Mouse (Mus musculus): ENCODE measurements around the gene Tsen2.

Gene Tsen2

DNA sequence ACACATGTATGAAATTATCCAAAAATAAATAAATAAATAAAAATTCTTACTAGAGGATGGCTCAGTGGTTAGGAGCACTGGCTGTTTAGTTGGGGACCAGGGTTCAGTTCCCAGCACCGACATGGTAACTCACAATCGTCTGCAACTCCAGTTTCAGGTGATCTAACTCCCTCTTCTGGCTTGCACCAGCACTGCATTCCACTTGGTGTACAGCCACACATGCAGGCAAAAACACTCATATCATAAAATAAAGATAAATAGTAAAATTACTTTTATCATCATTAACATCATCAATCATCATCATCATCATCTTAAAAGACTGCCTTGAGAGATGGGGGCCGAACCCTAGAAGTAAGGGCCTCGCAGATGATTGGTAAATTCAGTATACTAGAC lies 56.9 kb downstream of the Tsen2 start:
- no peak for DNase-seq (ENCODE audit: low read depth, low spot score)

DNA sequence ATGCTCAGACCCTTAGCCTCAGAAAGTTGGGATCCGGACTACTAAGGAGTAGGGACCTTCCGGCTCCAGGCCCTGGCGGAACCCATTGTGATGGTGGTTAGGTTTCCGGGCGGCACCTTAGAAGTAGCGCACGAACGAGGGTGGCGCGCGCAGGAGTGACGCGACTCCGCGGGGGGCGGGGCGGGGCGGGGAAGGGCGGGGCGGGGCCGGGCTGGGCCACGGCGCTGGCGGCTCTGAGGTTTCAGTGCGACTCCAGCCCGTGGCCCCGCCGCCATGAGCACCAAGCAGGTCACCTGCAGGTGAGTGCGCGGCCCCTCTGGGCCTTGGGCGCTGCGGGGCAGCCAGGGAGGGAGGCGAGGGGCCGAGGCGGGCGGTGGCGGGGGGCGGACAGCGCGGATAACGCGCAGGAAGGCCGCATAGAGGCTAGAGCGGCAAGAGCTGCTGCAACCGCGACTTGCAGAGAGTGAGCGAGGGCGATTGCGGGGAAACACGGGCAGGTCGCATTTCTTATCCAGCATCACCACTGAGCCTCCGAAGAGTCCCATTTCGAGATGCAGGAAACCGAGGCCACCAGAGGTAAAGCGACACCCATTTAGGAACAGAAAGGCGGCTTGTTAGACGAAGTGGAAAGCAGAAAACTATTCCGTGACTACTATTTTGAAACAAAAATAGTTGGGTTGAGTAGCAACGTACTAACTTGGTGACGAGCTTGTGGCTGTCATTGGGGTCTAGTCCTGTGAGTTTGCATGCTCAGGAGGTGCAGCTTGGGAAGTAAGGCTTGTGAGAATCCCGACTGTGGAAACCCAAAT lies 57.5 kb downstream of the Tsen2 start, which contains the start of gene Mkrn2:
Mkrn2 (plus strand) TSS at position 188 of the 809 bp plus-strand sequence.
- DNase-seq (ENCODE audit: low read depth, low spot score): peak; percentile 82

DNA sequence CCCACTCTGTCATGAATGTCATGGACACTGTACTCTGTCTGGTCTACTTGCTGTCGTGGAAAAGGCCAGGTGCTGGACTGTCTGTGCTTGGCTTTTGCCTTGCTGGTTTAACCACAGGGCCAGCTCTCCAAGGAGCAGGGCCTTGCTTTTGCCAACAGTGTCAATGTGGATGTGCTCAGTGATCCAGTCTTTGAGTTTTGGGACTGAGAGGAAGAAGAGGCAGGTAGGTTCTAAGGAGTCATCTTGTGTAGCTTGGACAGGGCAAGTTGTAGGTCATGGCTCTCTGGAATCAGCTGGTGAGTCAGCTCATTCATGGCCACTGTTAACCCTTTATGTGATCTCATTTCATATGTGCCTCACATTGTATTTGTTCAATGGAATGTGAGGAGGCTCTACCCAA lies 62.0 kb downstream of the Tsen2 start:
- no peak for DNase-seq (ENCODE audit: low read depth, low spot score)

DNA sequence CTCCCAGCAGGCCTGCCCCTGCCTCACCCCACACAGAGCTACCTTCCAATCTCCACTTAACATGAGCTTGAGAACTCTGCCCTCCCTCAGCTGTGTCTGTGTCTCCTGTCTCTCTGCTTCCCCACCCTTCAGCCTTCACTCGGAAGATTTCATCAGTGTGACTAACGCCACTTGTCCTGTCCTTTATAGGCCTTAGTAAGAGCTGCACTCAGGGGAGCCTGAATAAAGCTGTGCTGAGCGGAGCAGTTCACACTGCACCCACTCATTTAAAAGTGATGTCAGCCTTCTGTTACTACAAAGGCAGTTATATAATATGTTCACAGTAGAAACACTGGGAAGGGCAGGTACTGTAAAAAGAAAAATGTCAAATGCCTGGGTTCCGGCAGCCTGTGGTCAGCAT lies 63.0 kb downstream of the Tsen2 start:
- no peak for DNase-seq (ENCODE audit: low read depth, low spot score)

DNA sequence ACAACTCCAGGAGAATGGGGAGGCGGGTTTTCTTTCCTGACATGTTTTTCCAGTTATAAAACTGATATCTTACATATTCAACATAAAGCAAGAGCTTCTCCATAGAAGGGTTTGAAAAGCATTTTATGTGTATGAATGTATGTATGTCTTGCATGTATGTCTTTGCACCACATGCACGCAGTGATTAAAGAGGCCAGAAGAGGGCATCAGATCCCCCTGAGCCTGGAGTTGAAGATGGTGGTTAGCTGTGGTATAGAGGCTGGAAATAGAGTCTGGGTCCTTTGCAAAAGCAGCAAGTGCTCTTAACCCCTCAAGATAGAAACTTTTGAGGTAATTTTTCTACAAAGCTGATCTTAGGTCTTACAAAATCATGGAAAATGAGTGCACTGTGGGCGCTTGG lies 64.7 kb downstream of the Tsen2 start:
- no peak for DNase-seq (ENCODE audit: low read depth, low spot score)

DNA sequence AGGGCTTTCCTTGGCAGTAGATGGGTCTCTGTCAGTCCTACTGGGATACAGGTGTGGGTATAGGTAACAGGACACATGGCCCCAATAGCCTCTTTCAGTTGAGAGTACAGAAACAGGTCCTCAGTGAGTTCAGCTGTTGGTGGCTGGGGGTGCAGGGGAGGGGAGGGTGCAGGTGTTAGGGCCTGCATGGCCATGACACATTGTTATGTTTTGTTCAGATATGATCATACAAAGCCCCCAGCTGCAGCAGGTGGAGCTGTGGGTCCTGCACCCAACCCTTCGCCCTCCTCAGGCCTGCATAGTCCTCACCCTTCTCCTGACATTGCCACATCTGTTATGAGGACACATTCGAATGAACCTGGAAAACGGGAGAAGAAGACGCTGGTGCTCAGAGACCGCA lies 65.8 kb downstream of the Tsen2 start:
- no peak for DNase-seq (ENCODE audit: low read depth, low spot score)

DNA sequence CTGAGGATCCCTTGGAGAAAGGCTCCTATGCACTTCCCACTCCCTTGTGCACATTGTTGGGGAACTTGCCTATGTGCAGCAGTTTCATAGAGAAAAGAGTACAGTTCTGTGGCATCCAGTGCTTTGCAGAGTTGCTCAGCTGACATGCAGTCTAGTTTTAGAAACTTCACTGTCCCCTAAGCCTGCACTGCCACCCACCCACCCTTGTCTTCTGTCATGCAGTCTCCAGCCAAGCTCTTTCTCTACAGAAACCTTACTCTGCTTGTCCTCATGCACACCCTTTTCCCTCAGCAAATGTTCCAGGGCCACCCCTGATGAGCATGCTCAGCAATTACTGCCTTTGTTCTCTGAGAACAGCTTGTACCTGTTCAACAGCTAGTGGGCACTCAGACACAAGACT lies 69.3 kb downstream of the Tsen2 start:
- no peak for DNase-seq (ENCODE audit: low read depth, low spot score)

DNA sequence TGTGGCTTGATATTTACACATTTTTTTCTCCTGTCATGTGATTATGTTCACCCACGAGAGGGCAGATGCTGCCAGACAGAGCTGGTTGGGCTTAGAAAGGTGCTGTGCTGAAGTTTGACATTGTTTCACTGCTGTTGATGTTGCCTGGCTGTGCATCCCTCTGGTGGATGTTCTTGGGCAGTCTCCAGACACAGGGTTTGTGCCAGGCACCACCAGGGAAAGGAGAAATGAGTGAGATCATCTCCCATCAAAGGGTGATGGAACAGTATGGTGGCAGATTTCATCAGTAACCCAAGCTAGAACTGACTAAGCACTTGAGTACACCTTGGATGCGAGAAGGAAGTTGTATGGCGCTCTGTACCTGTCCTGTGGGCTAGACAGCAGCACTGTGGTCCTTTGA lies 71.5 kb downstream of the Tsen2 start:
- DNase-seq (ENCODE audit: low read depth, low spot score): no peak

DNA sequence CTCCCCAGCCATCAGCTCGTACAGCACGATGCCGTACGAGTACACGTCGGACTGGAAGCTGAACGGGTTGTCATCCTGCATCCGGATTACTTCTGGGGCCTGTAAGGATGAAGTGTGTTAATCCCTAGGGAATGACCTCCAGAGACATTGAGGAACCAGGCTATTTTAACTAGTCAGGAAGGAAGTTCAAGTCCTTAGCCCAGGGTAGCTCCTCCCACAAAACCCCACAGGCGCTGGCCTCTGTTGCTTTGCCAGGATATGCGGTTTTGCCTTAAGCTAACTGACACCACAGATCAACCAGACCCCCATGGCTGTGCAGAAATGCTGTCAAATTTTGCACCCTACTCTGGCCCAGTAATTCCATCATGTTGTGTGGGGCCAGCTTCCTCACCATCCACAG lies 75.4 kb downstream of the Tsen2 start:
- DNase-seq (ENCODE audit: low read depth, low spot score): no peak

DNA sequence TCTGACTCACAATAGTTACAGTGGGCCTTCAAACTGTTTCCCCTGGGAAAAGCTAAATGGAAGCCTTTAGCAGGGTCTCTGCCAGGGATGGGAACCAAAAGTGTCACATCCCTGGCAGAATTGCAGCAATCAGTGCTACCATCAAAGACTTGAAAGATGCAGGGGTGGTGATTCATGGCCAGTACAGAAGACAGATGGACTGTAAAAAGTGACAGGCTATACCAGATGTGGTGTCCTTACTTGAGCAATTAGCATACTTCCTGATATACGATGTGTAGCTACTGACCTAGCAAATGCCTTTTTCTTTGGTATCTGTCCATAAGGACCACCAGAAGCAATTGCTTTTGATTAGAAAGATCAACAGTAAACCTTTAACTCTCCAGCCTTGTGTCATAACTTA lies 76.5 kb downstream of the Tsen2 start:
- DNase-seq (ENCODE audit: low read depth, low spot score): no peak

DNA sequence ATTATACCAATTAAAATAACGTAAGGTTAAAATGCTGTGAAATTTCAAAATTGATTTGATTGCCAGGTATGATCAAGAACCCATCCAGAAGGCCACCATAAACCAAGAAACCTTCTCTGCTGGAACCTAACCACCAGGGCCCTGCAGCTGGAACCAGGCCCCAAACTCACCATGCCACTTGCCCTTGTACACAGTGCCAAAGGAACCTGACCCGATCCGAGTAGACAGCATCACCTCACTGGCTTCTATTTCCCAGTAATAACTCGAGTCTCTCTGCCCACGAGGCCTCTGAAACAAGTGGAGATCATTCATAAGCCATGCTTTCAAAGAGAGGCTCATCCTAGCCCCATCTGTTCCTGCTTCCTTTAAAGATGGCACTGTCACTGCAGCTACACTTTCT lies 81.7 kb downstream of the Tsen2 start:
- DNase-seq (ENCODE audit: low read depth, low spot score): no peak
